ENCODE assay signal across 28 mouse cellular contexts in the genomic region with DNA sequence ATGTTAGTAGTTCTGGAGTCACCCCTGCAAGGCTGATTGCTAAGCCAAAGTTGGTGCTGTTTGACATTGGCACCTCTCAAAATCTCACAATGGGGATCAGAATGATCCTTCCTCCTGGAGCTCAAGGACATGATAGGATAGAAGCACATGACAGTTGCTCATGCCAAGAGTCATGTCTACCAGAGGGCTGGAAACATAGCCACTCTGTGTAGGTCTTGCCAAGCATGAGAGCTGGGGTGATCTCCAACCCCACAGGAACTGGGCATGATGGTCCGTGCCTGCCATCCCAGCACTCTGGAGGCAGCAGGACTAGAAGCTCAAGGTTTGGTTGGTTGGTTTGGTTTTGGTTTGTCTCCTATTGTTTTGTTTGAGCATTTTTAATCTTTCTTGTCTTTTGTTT. TPM values are rescaled to one million over a fixed set of nuclear protein-coding genes. Genes with fewer than 3 reads are reported as not detected.
DNase-seq lines count a peak whose midpoint lies in the region; ATAC-seq lines count a peak whose summit lies in the region.
"Had no signal": no experiment of that assay in that cellular context is flagged by ENCODE, and none has a peak within 500 bp of the region (broad histone marks: within the 10 kb centered on the region; RNA-seq: fewer than 3 reads in every experiment).

No protein-coding gene starts in this region.

- no peak overlapping the region for H3K9ac ChIP-seq in heart, embryonic 11.5 days (ENCODE audit: low read depth, low read length)
- H3K9ac ChIP-seq: embryonic facial prominence, embryonic 13.5 days; embryonic facial prominence, embryonic 15.5 days; forebrain, embryonic 12.5 days had no signal

- 79% methylated on average over 1 of the region's 1 CpGs for WGBS in heart, embryonic 11.5 days (ENCODE audit: insufficient replicate concordance)

- H3K36me3 ChIP-seq in heart, embryonic 11.5 days (ENCODE audit: control insufficient read depth, insufficient read depth, low read length), result no peaks in the 10 kb centered on the region
- H3K36me3 ChIP-seq: embryonic facial prominence, embryonic 13.5 days; embryonic facial prominence, embryonic 15.5 days; forebrain, embryonic 10.5 days; forebrain, embryonic 12.5 days had no signal

- intact Hi-C loops in heart, postnatal 14 days (cut with DNase I), result loop anchor here (10.0 kb wide), 1 partner anchor 1116 kb away; no protein-coding TSS in a partner anchor

- no peak overlapping the region for H3K4me3 ChIP-seq in heart, embryonic 11.5 days (ENCODE audit: low read depth, low read length)
- H3K4me3 ChIP-seq: embryonic facial prominence, embryonic 13.5 days; embryonic facial prominence, embryonic 15.5 days; erythroblast, embryonic 14.5 days; forebrain, embryonic 10.5 days; forebrain, embryonic 12.5 days had no signal

- DNase-seq in cerebellum, postnatal 14 days, result peak; percentile 59 to 66
- no peak for DNase-seq in cerebellum, adult 11 months
- peak; percentile 38 to 60 for DNase-seq in heart, adult 18-20 months
- DNase-seq in heart, adult 9 months (ENCODE audit: low spot score in 2 of 2), result peak; percentile 11 to 20
- DNase-seq in heart, postnatal 14 days, result no peak
- peak; percentile 20 for DNase-seq in heart, postnatal 4 days
- DNase-seq in thymus, postnatal 4 days, result no peak
- DNase-seq: adrenal gland, adult 2 months; adrenal gland, postnatal 10 days; adrenal gland, postnatal 25 days; cerebellum, adult 11-12 months; cerebellum, adult 2 months; cerebellum, adult 9-11 months; cerebellum, postnatal 36 days; embryo, embryonic 11 days had no signal

- no peaks in the 10 kb centered on the region for H3K27me3 ChIP-seq in heart, embryonic 11.5 days (ENCODE audit: control insufficient read depth, insufficient read depth, low read length)
- H3K27me3 ChIP-seq: embryonic facial prominence, embryonic 13.5 days; embryonic facial prominence, embryonic 15.5 days; forebrain, embryonic 12.5 days had no signal

- no peaks in the 10 kb centered on the region for H3K9me3 ChIP-seq in heart, embryonic 11.5 days (replicated peaks; ENCODE audit: control insufficient read depth, low read length)
- H3K9me3 ChIP-seq: embryonic facial prominence, embryonic 13.5 days; embryonic facial prominence, embryonic 15.5 days; forebrain, embryonic 10.5 days; forebrain, embryonic 12.5 days had no signal

- H3K27ac ChIP-seq in heart, embryonic 11.5 days (ENCODE audit: low read depth, low read length), result no peak overlapping the region
- H3K27ac ChIP-seq: embryonic facial prominence, embryonic 13.5 days; embryonic facial prominence, embryonic 15.5 days; forebrain, embryonic 10.5 days; forebrain, embryonic 12.5 days had no signal

- ATAC-seq in heart, embryonic 11.5 days (replicated peaks; ENCODE audit: insufficient number of reproducible peaks, low FRiP score, low TSS enrichment), result no peak
- ATAC-seq: forebrain, embryonic 14.5 days; forebrain, embryonic 16.5 days had no signal

- no peak overlapping the region for H3K4me2 ChIP-seq in heart, embryonic 11.5 days
- H3K4me2 ChIP-seq: embryonic facial prominence, embryonic 13.5 days; embryonic facial prominence, embryonic 15.5 days; forebrain, embryonic 12.5 days had no signal

- H3K4me1 ChIP-seq in heart, embryonic 11.5 days (ENCODE audit: control insufficient read depth, insufficient read depth, low read length), result no peaks in the 10 kb centered on the region
- H3K4me1 ChIP-seq: embryonic facial prominence, embryonic 15.5 days had no signal

RNA-seq across cellular contexts. Expression of a gene that starts 5.4 kb away (rescaled TPM):
- under 1 TPM in 1 of 2 experiments, not detected in 1; 0.15 TPM for total RNA-seq in heart, adult 18-20 months (2021)
- not detected in 2 replicates for polyA plus RNA-seq in heart, embryonic 11.5 days (2014; fragmentation: Nextera tagmentation; extraction: Ambion mirVana)
- total RNA-seq in heart, postnatal 14 days (2021), result not detected
- under 1 TPM in 1 of 2 experiments, not detected in 1; 0.18 TPM for total RNA-seq in heart, postnatal 4 days (2021)
- total RNA-seq: common myeloid progenitor, adult 5-6 weeks; ES-E14; MEL had no signal
- polyA plus RNA-seq: C2C12; embryonic facial prominence, embryonic 11.5 days; erythroblast, embryonic 14.5 days had no signal

Comparison
In these comparisons a context has a peak if more than half of its experiments do, and no peak if none do; other contexts are left out.
1. DNase-seq: peak in cerebellum, postnatal 14 days (2 of 2), heart, adult 18-20 months (2 of 2), heart, adult 9 months (2 of 2) and heart, postnatal 4 days (single experiment); none in cerebellum, adult 11 months (single experiment), heart, postnatal 14 days (0 of 2) and thymus, postnatal 4 days (single experiment).